Mouse (Mus musculus): ENCODE data around the gene Tprn. TPM values are rescaled to one million over a fixed set of nuclear protein-coding genes. Genes with fewer than 3 reads are reported as not detected.

The Tprn gene
- polyA plus RNA-seq, 2 experiments, result 2.4 to 2.6 TPM

- peaks cover 3% of the 10 kb centered on the region for H3K27me3 ChIP-seq (ENCODE audit: control insufficient read depth, insufficient read depth, low read length)
- no peak for ATAC-seq (ENCODE audit: insufficient read depth)
- WGBS (ENCODE audit: insufficient replicate concordance), result 62% methylated on average over 10 of the region's 10 CpGs
- H3K27ac ChIP-seq, result no peak overlapping the region
- no peak for TF ChIP-seq CTCF (IDR thresholded peaks at IDR 0.05; ENCODE audit: low read depth)
- no peak overlapping the region for H3K4me3 ChIP-seq (ENCODE audit: insufficient read depth in 1 of 2, low read depth in 2 of 2, low read length in 2 of 2)
- H3K9ac ChIP-seq (replicated peaks), result no peak overlapping the region
- H3K9me3 ChIP-seq (ENCODE audit: control insufficient read depth, low read length), result no peaks in the 10 kb centered on the region
- H3K36me3 ChIP-seq (replicated peaks; ENCODE audit: control insufficient read depth, insufficient read depth, low read depth), result no peaks in the 10 kb centered on the region
- DNase-seq (ENCODE audit: low read depth in 3 of 3, low spot score in 3 of 3), result no peak
- H3K4me2 ChIP-seq (ENCODE audit: low read depth), result no peak overlapping the region
- H3K4me1 ChIP-seq (replicated peaks; ENCODE audit: control insufficient read depth in 2 of 2, insufficient read depth in 2 of 2, low read length in 1 of 2), result no peaks in the 10 kb centered on the region
Measured at GRCm38 (mm10) chr2:25298046-25298445, 35.6 kb downstream of the Tprn start.

GRCm38 (mm10) chr2:25303452-25303851 is 41.0 kb downstream of the Tprn start:
- no peak overlapping the region for H3K4me3 ChIP-seq (ENCODE audit: insufficient read depth in 1 of 2, low read depth in 2 of 2, low read length in 2 of 2)
- 46% methylated on average over 3 of the region's 3 CpGs for WGBS (ENCODE audit: insufficient replicate concordance)

GRCm38 (mm10) chr2:25303931-25304656 is 41.7 kb downstream of the Tprn start:
- no peak overlapping the region for H3K4me2 ChIP-seq (ENCODE audit: low read depth)
- peaks cover 18% of the 10 kb centered on the region for H3K27me3 ChIP-seq (ENCODE audit: control insufficient read depth, insufficient read depth, low read length)
- TF ChIP-seq CTCF (IDR thresholded peaks at IDR 0.05; ENCODE audit: low read depth), result no peak
- no peak for TF ChIP-seq EP300 (IDR thresholded peaks at IDR 0.05; ENCODE audit: low read depth)
- ATAC-seq (ENCODE audit: insufficient read depth) (no peak), DNase-seq (ENCODE audit: low read depth in 3 of 3, low spot score in 3 of 3) (no peak)
- H3K4me1 ChIP-seq (replicated peaks; ENCODE audit: control insufficient read depth in 2 of 2, insufficient read depth in 2 of 2, low read length in 1 of 2), result peaks cover 0 to 2% of the 10 kb centered on the region in 2 experiments; a peak in 1 of 4 replicates
- no peaks in the 10 kb centered on the region for H3K36me3 ChIP-seq (replicated peaks; ENCODE audit: control insufficient read depth, insufficient read depth, low read depth)
- 49% methylated on average over 7 of the region's 7 CpGs for WGBS (ENCODE audit: insufficient replicate concordance)
- no peaks in the 10 kb centered on the region for H3K9me3 ChIP-seq (ENCODE audit: control insufficient read depth, low read length)
- H3K4me3 ChIP-seq (ENCODE audit: insufficient read depth in 1 of 2, low read depth in 2 of 2, low read length in 2 of 2), result no peak overlapping the region
- no peak overlapping the region for H3K9ac ChIP-seq (replicated peaks)
- H3K27ac ChIP-seq, result no peak overlapping the region

More at GRCm38 (mm10) chr2:25303452-25303851, 41.0 kb downstream of the Tprn start:
- ATAC-seq (ENCODE audit: insufficient read depth) (no peak), DNase-seq (ENCODE audit: low read depth in 3 of 3, low spot score in 3 of 3) (no peak)
- Histone ChIP-seq H3K9me3 (ENCODE audit: control insufficient read depth, low read length) (no peaks in the 10 kb centered on the region), H3K4me2 (ENCODE audit: low read depth) (no peak overlapping the region), H3K4me1 (replicated peaks; ENCODE audit: control insufficient read depth in 2 of 2, insufficient read depth in 2 of 2, low read length in 1 of 2) (peaks cover 0 to 2% of the 10 kb centered on the region in 2 experiments; a peak in 1 of 4 replicates), H3K27ac (no peak overlapping the region), H3K36me3 (replicated peaks; ENCODE audit: control insufficient read depth, insufficient read depth, low read depth) (no peaks in the 10 kb centered on the region), H3K9ac (replicated peaks) (no peak overlapping the region), H3K27me3 (ENCODE audit: control insufficient read depth, insufficient read depth, low read length) (peaks cover 18% of the 10 kb centered on the region)
- TF ChIP-seq EP300 (IDR thresholded peaks at IDR 0.05; ENCODE audit: low read depth) (no peak), CTCF (IDR thresholded peaks at IDR 0.05; ENCODE audit: low read depth) (no peak)

GRCm38 (mm10) chr2:25304657-25305541 is 42.5 kb downstream of the Tprn start:
- no peak for TF ChIP-seq CTCF (IDR thresholded peaks at IDR 0.05; ENCODE audit: low read depth)
- TF ChIP-seq EP300 (IDR thresholded peaks at IDR 0.05; ENCODE audit: low read depth), result no peak
- no peak overlapping the region for H3K9ac ChIP-seq (replicated peaks)
- peak overlapping the region; percentile 3 to 42; a peak in 3 of 4 replicates for H3K4me3 ChIP-seq (ENCODE audit: insufficient read depth in 1 of 2, low read depth in 2 of 2, low read length in 2 of 2)
- DNase-seq (ENCODE audit: low read depth in 3 of 3, low spot score in 3 of 3), result no peak
- ATAC-seq (ENCODE audit: insufficient read depth), result no peak
- peak overlapping the region; percentile 57 for H3K4me2 ChIP-seq (ENCODE audit: low read depth)
- H3K4me1 ChIP-seq (replicated peaks; ENCODE audit: control insufficient read depth in 2 of 2, insufficient read depth in 2 of 2, low read length in 1 of 2), result peaks cover 0 to 2% of the 10 kb centered on the region in 2 experiments; a peak in 1 of 4 replicates
- WGBS (ENCODE audit: insufficient replicate concordance), result 2% methylated on average over 44 of the region's 45 CpGs
- no peaks in the 10 kb centered on the region for H3K36me3 ChIP-seq (replicated peaks; ENCODE audit: control insufficient read depth, insufficient read depth, low read depth)
- no peaks in the 10 kb centered on the region for H3K9me3 ChIP-seq (ENCODE audit: control insufficient read depth, low read length)
- no peak overlapping the region for H3K27ac ChIP-seq
- H3K27me3 ChIP-seq (ENCODE audit: control insufficient read depth, insufficient read depth, low read length), result peaks cover 21% of the 10 kb centered on the region

Data from liver, embryonic 14.5 days (tissue).